ENCODE assay signal across 15 mouse cellular contexts in the genomic region with DNA sequence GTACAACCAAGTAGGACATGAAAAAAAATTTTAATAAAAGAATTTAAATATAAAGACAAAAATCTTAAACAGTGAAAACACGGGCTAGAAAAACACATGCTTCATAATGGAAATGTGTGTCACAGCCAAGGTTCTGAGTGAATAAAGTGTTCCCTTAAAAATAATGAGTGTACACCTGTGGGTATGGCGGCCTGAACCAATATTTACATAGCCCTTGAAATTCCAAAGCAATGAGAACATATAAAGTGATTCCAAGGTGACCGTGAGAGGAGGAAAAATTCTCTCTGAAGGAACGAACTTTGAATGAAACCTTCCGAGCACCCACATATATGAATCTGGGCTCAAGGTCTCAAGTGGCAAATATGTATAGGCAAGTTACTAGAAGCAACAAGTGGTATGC.
"Had no signal": no experiment of that assay in that cellular context is flagged by ENCODE, and none has a peak within 500 bp of the region (broad histone marks: within the 10 kb centered on the region; RNA-seq: fewer than 3 reads in every experiment).

No protein-coding gene starts in this region.

- H3K9ac ChIP-seq: limb, embryonic 15.5 days; liver, embryonic 12.5 days; liver, embryonic 14.5 days; midbrain, embryonic 12.5 days; neural tube, embryonic 13.5 days; neural tube, embryonic 15.5 days; stomach, embryonic 15.5 days had no signal

- H3K27me3 ChIP-seq: limb, embryonic 15.5 days; liver, embryonic 12.5 days; midbrain, embryonic 12.5 days; neural tube, embryonic 13.5 days; neural tube, embryonic 15.5 days; stomach, embryonic 15.5 days had no signal

- H3K9me3 ChIP-seq: limb, embryonic 15.5 days; liver, embryonic 12.5 days; midbrain, embryonic 10.5 days; midbrain, embryonic 12.5 days; neural tube, embryonic 13.5 days; neural tube, embryonic 15.5 days; stomach, embryonic 15.5 days had no signal

- DNase-seq: midbrain, embryonic 14.5 days; right cerebral cortex, postnatal 14 days; thymus, adult 18-20 months; thymus, postnatal 14 days; thymus, postnatal 36 days had no signal

- ATAC-seq: liver, embryonic 12.5 days; midbrain, embryonic 16.5 days had no signal

- H3K4me2 ChIP-seq: limb, embryonic 15.5 days; liver, embryonic 12.5 days; midbrain, embryonic 12.5 days; neural tube, embryonic 13.5 days; neural tube, embryonic 15.5 days; stomach, embryonic 15.5 days had no signal

- H3K27ac ChIP-seq: limb, embryonic 15.5 days; liver, embryonic 12.5 days; liver, embryonic 14.5 days; midbrain, embryonic 10.5 days; midbrain, embryonic 12.5 days; neural tube, embryonic 13.5 days; neural tube, embryonic 15.5 days; stomach, embryonic 15.5 days had no signal

- H3K36me3 ChIP-seq: limb, embryonic 15.5 days; liver, embryonic 12.5 days; midbrain, embryonic 10.5 days; midbrain, embryonic 12.5 days; neural tube, embryonic 13.5 days; neural tube, embryonic 15.5 days; stomach, embryonic 15.5 days had no signal

- H3K4me3 ChIP-seq: limb, embryonic 15.5 days; liver, embryonic 12.5 days; midbrain, embryonic 10.5 days; midbrain, embryonic 12.5 days; myocyte; neural tube, embryonic 13.5 days; neural tube, embryonic 15.5 days; stomach, embryonic 15.5 days had no signal

- H3K4me1 ChIP-seq: liver, embryonic 12.5 days; stomach, embryonic 15.5 days had no signal
